Mouse (Mus musculus): ENCODE data around the gene Trim9. TPM values are rescaled to one million over a fixed set of nuclear protein-coding genes. Genes with fewer than 3 reads are reported as not detected.

Gene Trim9
- polyA plus RNA-seq, 1 experiment = 0.02 TPM

DNA sequence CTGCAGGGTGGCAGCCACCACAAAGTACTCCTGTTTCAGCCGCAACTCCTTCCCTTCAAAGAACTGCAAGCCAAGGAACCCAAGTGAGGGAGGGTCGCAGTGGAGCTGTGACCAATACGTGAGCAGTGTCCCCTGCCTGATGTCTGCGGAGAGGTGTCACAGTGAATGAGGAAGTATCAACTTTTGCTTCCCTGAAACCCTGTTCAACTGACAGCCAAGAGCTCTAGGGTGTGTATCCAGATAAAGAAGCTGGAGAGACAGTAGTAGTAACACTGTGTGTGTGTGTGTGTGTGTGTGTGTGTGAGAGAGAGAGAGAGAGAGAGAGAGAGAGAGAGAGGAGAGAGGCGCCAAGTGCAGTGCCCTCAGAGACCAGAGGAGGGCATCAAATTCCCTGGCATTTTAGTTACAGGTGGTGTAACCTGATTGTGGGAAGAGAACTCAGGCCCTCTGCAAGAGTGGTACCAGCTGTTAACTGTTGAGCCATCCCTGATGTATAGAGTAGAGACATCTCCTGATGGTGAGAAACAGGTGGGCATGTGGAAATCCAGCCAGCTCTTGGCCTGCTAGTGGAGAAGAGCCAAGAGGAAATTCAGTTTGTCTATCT is 145.4 kb downstream of the Trim9 start:
- 57% methylated on average over 5 of the region's 5 CpGs for WGBS
- H3K4me1 ChIP-seq (ENCODE audit: control insufficient read depth, insufficient read depth, insufficient read length) = no peaks in the 10 kb centered on the region
- no peak overlapping the region for H3K4me3 ChIP-seq (ENCODE audit: extremely low read depth, insufficient read depth, insufficient read length)
- TF ChIP-seq POLR2A (IDR thresholded peaks at IDR 0.05; ENCODE audit: low read depth, low read length) = no peak
- H3K27ac ChIP-seq (ENCODE audit: insufficient read depth, low read length) = no peak overlapping the region
- H3K27me3 ChIP-seq (ENCODE audit: control insufficient read depth, insufficient read depth, low read length) = no peaks in the 10 kb centered on the region
- DNase-seq (ENCODE audit: low read depth in 1 of 2, low spot score in 2 of 2) = no peak
- no peaks in the 10 kb centered on the region for H3K36me3 ChIP-seq (ENCODE audit: control insufficient read depth, insufficient read depth, low read length)

DNA sequence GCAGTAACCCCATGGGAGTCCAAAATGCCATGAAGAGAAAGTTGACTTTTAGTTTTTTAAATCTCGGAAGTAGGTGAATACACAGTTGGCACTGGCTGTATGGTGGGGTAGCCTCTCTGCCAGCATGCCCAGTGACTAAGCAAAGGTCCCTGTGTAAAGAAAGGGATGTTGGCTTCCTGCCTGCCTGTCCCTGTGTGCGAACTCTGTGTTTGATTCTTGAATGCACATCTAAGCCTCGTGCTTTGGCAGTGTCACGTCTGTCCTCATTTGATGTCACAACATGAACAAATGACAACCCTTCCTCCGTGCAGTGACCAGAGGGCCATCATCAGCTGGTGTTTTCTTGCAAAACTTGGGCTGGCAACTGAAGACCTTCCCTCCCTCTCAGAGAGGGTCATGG is 151.1 kb downstream of the Trim9 start:
- Histone ChIP-seq H3K4me3 (ENCODE audit: extremely low read depth, insufficient read depth, insufficient read length) (no peak overlapping the region), H3K36me3 (ENCODE audit: control insufficient read depth, insufficient read depth, low read length) (no peaks in the 10 kb centered on the region), H3K27me3 (ENCODE audit: control insufficient read depth, insufficient read depth, low read length) (no peaks in the 10 kb centered on the region), H3K4me1 (ENCODE audit: control insufficient read depth, insufficient read depth, insufficient read length) (no peaks in the 10 kb centered on the region), H3K27ac (ENCODE audit: insufficient read depth, low read length) (no peak overlapping the region)
- no peak for DNase-seq (ENCODE audit: low read depth in 1 of 2, low spot score in 2 of 2)
- TF ChIP-seq CTCF (IDR thresholded peaks at IDR 0.05; ENCODE audit: extremely low read depth, insufficient read depth, insufficient read length, insufficient replicate concordance) (no peak), POLR2A (IDR thresholded peaks at IDR 0.05; ENCODE audit: low read depth, low read length) (no peak)
- WGBS = 86% methylated on average over 5 of the region's 5 CpGs

DNA sequence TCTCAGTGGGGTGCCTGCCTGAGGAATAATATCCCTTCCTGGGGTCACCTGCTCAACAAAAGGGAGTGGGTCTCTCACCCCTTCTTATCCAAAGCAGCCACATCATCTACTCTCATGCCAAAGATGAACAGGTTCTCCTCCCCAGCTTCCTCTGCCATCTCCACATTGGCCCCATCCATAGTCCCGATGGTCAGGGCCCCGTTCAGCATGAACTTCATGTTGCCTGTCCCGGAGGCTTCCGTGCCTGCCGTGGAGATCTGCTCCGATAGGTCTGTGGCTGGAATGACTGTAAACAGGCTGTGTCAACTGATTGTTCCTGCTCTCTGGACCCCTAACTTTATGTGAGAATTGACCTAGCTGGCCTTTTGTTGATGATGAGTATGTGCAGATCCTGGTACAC is 152.0 kb downstream of the Trim9 start:
- Histone ChIP-seq H3K27ac (ENCODE audit: insufficient read depth, low read length) (no peak overlapping the region), H3K4me3 (ENCODE audit: extremely low read depth, insufficient read depth, insufficient read length) (no peak overlapping the region), H3K4me1 (ENCODE audit: control insufficient read depth, insufficient read depth, insufficient read length) (no peaks in the 10 kb centered on the region), H3K27me3 (ENCODE audit: control insufficient read depth, insufficient read depth, low read length) (no peaks in the 10 kb centered on the region), H3K36me3 (ENCODE audit: control insufficient read depth, insufficient read depth, low read length) (no peaks in the 10 kb centered on the region)
- no peak for TF ChIP-seq POLR2A (IDR thresholded peaks at IDR 0.05; ENCODE audit: low read depth, low read length)
- no peak for TF ChIP-seq CTCF (IDR thresholded peaks at IDR 0.05; ENCODE audit: extremely low read depth, insufficient read depth, insufficient read length, insufficient replicate concordance)
- DNase-seq (ENCODE audit: low read depth in 1 of 2, low spot score in 2 of 2) = no peak
- 94% methylated on average over 6 of the region's 6 CpGs for WGBS

Other genes with a start within 250 kb of the Trim9 start
- 11.5 and 14.1 TPM in 2 replicates for gene Nin, start 233.9 kb downstream of the Trim9 start, polyA plus RNA-seq (2012; rRNA removed)
- not detected in 2 replicates for gene Abhd12b, start 193.5 kb downstream of the Trim9 start, polyA plus RNA-seq (2012; rRNA removed)
- 12.9 and 13.2 TPM in 2 replicates for gene Pygl, start 116.1 kb downstream of the Trim9 start, polyA plus RNA-seq (2012; rRNA removed)
- gene Tmx1, start 105.5 kb upstream of the Trim9 start, polyA plus RNA-seq (2012; rRNA removed) = 4.4 and 5.3 TPM in 2 replicates